Comparison of ENCODE assay signal across 8 mouse cellular contexts in the genomic region with DNA sequence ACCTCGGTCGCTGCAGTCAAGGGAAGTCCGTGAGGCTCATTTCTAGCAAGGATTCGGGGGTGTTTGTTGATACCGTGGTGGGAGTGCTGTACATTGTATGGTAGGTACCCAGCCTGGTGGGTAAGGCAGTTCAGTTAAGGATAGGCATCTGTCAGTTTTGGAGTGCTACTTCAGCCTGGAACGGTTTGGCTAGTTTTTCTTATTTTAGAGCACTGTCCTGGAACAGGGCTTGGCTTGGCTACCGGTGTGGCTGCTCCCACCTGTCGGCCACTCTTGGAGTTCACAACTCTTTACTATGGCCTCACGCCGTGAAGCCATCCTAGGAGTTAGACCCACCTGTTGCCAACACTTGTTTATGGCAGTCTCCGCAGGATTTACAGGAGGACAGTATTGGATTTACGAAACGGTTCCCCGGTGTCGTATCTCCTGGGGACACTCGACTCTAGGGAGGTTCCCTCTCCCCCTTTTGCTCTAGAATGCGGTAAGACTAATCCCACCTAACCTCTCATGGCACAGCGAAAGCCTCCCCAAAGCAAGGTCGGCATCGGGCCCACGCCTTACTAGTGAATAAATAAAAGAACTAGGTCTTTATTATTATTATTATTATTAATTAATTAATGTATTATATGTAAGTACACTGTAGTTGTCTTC. TPM values are rescaled to one million over a fixed set of nuclear protein-coding genes. Genes with fewer than 3 reads are reported as not detected.
DNase-seq lines count a peak whose midpoint lies in the region; ATAC-seq and TF ChIP-seq lines count a peak whose summit lies in the region.

No protein-coding gene starts in this region.

- no peak for TF ChIP-seq POLR2A in testis, adult 2 months (IDR thresholded peaks at IDR 0.05; ENCODE audit: control insufficient read depth, low read depth, low read length)

- H3K4me1 ChIP-seq in forebrain, embryonic 13.5 days = peaks cover 34% of the 10 kb centered on the region
- H3K4me1 ChIP-seq in hindbrain, embryonic 12.5 days = peaks cover 34% of the 10 kb centered on the region
- H3K4me1 ChIP-seq in limb, embryonic 11.5 days (ENCODE audit: control insufficient read depth, insufficient read depth, low read length) = peaks cover 8% of the 10 kb centered on the region; the same call in 1 of the 2 replicates
- H3K4me1 ChIP-seq in midbrain, embryonic 14.5 days (ENCODE audit: control insufficient read depth, insufficient read depth, low read length) = peaks cover 16% of the 10 kb centered on the region
- peaks cover 19% of the 10 kb centered on the region for H3K4me1 ChIP-seq in testis, adult 2 months (ENCODE audit: control insufficient read depth, insufficient read depth, low read length)

- no peak for ATAC-seq in frontal cortex, adult (ENCODE audit: low TSS enrichment)
- no peak for ATAC-seq in forebrain, embryonic 13.5 days
- no peak for ATAC-seq in hindbrain, embryonic 12.5 days (ENCODE audit: low FRiP score)
- ATAC-seq in limb, embryonic 11.5 days (ENCODE audit: insufficient number of reproducible peaks, low FRiP score, low TSS enrichment, low read depth) = no peak
- no peak for ATAC-seq in midbrain, embryonic 14.5 days (ENCODE audit: low FRiP score, low TSS enrichment)

- no peak for TF ChIP-seq CTCF in testis, adult 2 months (IDR thresholded peaks at IDR 0.05; ENCODE audit: control insufficient read depth, insufficient read depth, insufficient replicate concordance, low read depth, low read length)

- H3K4me2 ChIP-seq in forebrain, embryonic 13.5 days = peak overlapping the region; percentile 92
- peak overlapping the region; percentile 83 for H3K4me2 ChIP-seq in hindbrain, embryonic 12.5 days (replicated peaks)
- peak overlapping the region; percentile 73 for H3K4me2 ChIP-seq in limb, embryonic 11.5 days (ENCODE audit: low read depth, severe bottlenecking)
- H3K4me2 ChIP-seq in midbrain, embryonic 14.5 days (ENCODE audit: low read length) = peak overlapping the region; percentile 84

- H3K9ac ChIP-seq in forebrain, embryonic 13.5 days = peak overlapping the region; percentile 68
- peak overlapping the region; percentile 69 for H3K9ac ChIP-seq in hindbrain, embryonic 12.5 days
- H3K9ac ChIP-seq in limb, embryonic 11.5 days (ENCODE audit: low read length) = peak overlapping the region; percentile 82
- peak overlapping the region; percentile 46 for H3K9ac ChIP-seq in midbrain, embryonic 14.5 days (replicated peaks; ENCODE audit: low read length)

- peak; percentile 20 to 21 for DNase-seq in frontal cortex, postnatal 10 days (ENCODE audit: low spot score in 2 of 2)
- DNase-seq in brain, adult 2 months (ENCODE audit: low read depth, low spot score) = peak; percentile 16
- peak; percentile 68 for DNase-seq in limb, embryonic 11.5 days (ENCODE audit: low spot score)
- peak; percentile 27 for DNase-seq in midbrain, embryonic 14.5 days

- H3K27me3 ChIP-seq in forebrain, embryonic 13.5 days = no peaks in the 10 kb centered on the region
- no peaks in the 10 kb centered on the region for H3K27me3 ChIP-seq in hindbrain, embryonic 12.5 days
- H3K27me3 ChIP-seq in limb, embryonic 11.5 days (ENCODE audit: control insufficient read depth, insufficient read depth, low read length) = no peaks in the 10 kb centered on the region
- H3K27me3 ChIP-seq in midbrain, embryonic 14.5 days (ENCODE audit: control insufficient read depth, insufficient read depth, low read length) = no peaks in the 10 kb centered on the region
- H3K27me3 ChIP-seq in testis, adult 2 months (ENCODE audit: control insufficient read depth, insufficient read depth, low read length) = no peaks in the 10 kb centered on the region; the same call in 1 of the 2 replicates

- peak overlapping the region; percentile 99 for H3K27ac ChIP-seq in forebrain, embryonic 13.5 days
- H3K27ac ChIP-seq in hindbrain, embryonic 12.5 days = peak overlapping the region; percentile 98
- H3K27ac ChIP-seq in limb, embryonic 11.5 days (replicated peaks; ENCODE audit: low read depth, low read length) = peak overlapping the region; percentile 87
- peak overlapping the region; percentile 73; the same call in 1 of the 2 replicates for H3K27ac ChIP-seq in midbrain, embryonic 14.5 days (replicated peaks; ENCODE audit: low read depth, low read length)
- peak overlapping the region; percentile 77 for H3K27ac ChIP-seq in testis, adult 2 months (ENCODE audit: control insufficient read depth, insufficient read depth, low read depth, low read length)

- no peaks in the 10 kb centered on the region for H3K36me3 ChIP-seq in forebrain, embryonic 13.5 days (ENCODE audit: poor library complexity, severe bottlenecking)
- no peaks in the 10 kb centered on the region for H3K36me3 ChIP-seq in hindbrain, embryonic 12.5 days
- H3K36me3 ChIP-seq in limb, embryonic 11.5 days (ENCODE audit: control insufficient read depth, insufficient read depth, low read length) = no peaks in the 10 kb centered on the region
- H3K36me3 ChIP-seq in midbrain, embryonic 14.5 days (ENCODE audit: control insufficient read depth, insufficient read depth, low read length) = no peaks in the 10 kb centered on the region
- no peaks in the 10 kb centered on the region for H3K36me3 ChIP-seq in testis, adult 2 months (ENCODE audit: control insufficient read depth, insufficient read depth, low read length)

- H3K4me3 ChIP-seq in forebrain, embryonic 13.5 days = peak overlapping the region; percentile 89
- peak overlapping the region; percentile 93 for H3K4me3 ChIP-seq in hindbrain, embryonic 12.5 days
- peak overlapping the region; percentile 94 for H3K4me3 ChIP-seq in limb, embryonic 11.5 days (ENCODE audit: low read depth, low read length)
- peak overlapping the region; percentile 98 for H3K4me3 ChIP-seq in midbrain, embryonic 14.5 days (replicated peaks; ENCODE audit: low read depth, low read length)
- peak overlapping the region; percentile 92 for H3K4me3 ChIP-seq in testis, adult 2 months (ENCODE audit: control insufficient read depth, low read depth, low read length)

- no peaks in the 10 kb centered on the region for H3K9me3 ChIP-seq in forebrain, embryonic 13.5 days (replicated peaks)
- H3K9me3 ChIP-seq in hindbrain, embryonic 12.5 days (replicated peaks) = no peaks in the 10 kb centered on the region
- H3K9me3 ChIP-seq in limb, embryonic 11.5 days (ENCODE audit: control insufficient read depth, low read length) = no peaks in the 10 kb centered on the region
- H3K9me3 ChIP-seq in midbrain, embryonic 14.5 days (ENCODE audit: control insufficient read depth, low read length) = no peaks in the 10 kb centered on the region

- WGBS in forebrain, embryonic 13.5 days = 4% methylated on average over 21 of the region's 21 CpGs
- 4% methylated on average over 21 of the region's 21 CpGs for WGBS in hindbrain, embryonic 12.5 days
- WGBS in limb, embryonic 11.5 days = 6% methylated on average over 21 of the region's 21 CpGs
- 5% methylated on average over 21 of the region's 21 CpGs for WGBS in midbrain, embryonic 14.5 days

RNA-seq across cellular contexts. Expression of a gene that starts 2.5 kb away (rescaled TPM):
- polyA plus RNA-seq in forebrain, embryonic 13.5 days (2015; fragmentation: Nextera tagmentation; extraction: Ambion mirVana) = 33.8 and 43.9 TPM in 2 replicates
- polyA plus RNA-seq in hindbrain, embryonic 12.5 days (2016; fragmentation: Nextera tagmentation; extraction: Ambion mirVana) = 38.7 and 41.2 TPM in 2 replicates
- 65.8 and 72.7 TPM in 2 replicates for polyA plus RNA-seq in limb, embryonic 11.5 days (2014; fragmentation: Nextera tagmentation; extraction: Ambion mirVana)
- polyA plus RNA-seq in midbrain, embryonic 14.5 days (2014; fragmentation: Nextera tagmentation; extraction: Ambion mirVana) = 23.4 and 40.8 TPM in 2 replicates
- 86.9 and 99.2 TPM in 2 replicates for polyA plus RNA-seq in testis, adult 2 months (2012; rRNA removed)

RNA-seq across cellular contexts. Expression of a gene that starts 56.2 kb away (rescaled TPM):
- 51.6 and 54.3 TPM in 2 replicates for polyA plus RNA-seq in forebrain, embryonic 13.5 days (2015; fragmentation: Nextera tagmentation; extraction: Ambion mirVana)
- polyA plus RNA-seq in hindbrain, embryonic 12.5 days (2016; fragmentation: Nextera tagmentation; extraction: Ambion mirVana) = 62.3 TPM in 2 replicates
- 20.1 and 24.8 TPM in 2 replicates for polyA plus RNA-seq in limb, embryonic 11.5 days (2014; fragmentation: Nextera tagmentation; extraction: Ambion mirVana)
- 43.0 and 52.2 TPM in 2 replicates for polyA plus RNA-seq in midbrain, embryonic 14.5 days (2014; fragmentation: Nextera tagmentation; extraction: Ambion mirVana)
- 192 and 208 TPM in 2 replicates for polyA plus RNA-seq in testis, adult 2 months (2012; rRNA removed)

Comparison
In these comparisons a context has a peak if more than half of its experiments do, and no peak if none do; other contexts are left out.
1. DNase-seq: peak in every context shown above with its lines; median percentile 68 in limb, embryonic 11.5 days; 27 in midbrain, embryonic 14.5 days; 20 in frontal cortex, postnatal 10 days; 16 in brain, adult 2 months.